Mouse (Mus musculus) liver, adult 2 months (tissue): ENCODE results near the gene Trmt112. TPM values are rescaled to one million over a fixed set of nuclear protein-coding genes. Genes with fewer than 3 reads are reported as not detected.
"Not testable (repeated sequence)": the region's sequence is repeated elsewhere in the genome, so short reads cannot be mapped to it uniquely, and the experiment has no call there.

Experiments used
- DNase-seq: peaks from one replicate; pipeline ENCODE4 v3.0.0-alpha.2; 2011; ENCODE audit warnings: low read depth, low spot score; ENCODE audit errors: extremely low read depth
- H3K27ac ChIP-seq: fragments of 200-500 bp; replicated peaks from 2 replicates; pipeline ENCODE4 v1.5.1; 2012; ENCODE audit warnings: low read depth, mild to moderate bottlenecking, control low read depth, inconsistent platforms, low read length; ENCODE audit not compliant: insufficient read depth
- H3K27me3 ChIP-seq: fragments of 200-500 bp; 2 replicates; pipeline ENCODE4 v1.6.1; 2012; ENCODE audit warnings: mild to moderate bottlenecking, moderate library complexity, low read length, inconsistent platforms; ENCODE audit not compliant: control insufficient read depth, insufficient read depth
- H3K36me3 ChIP-seq: fragments of 200-500 bp; 2 replicates; pipeline ENCODE4 v1.6.1; 2012; ENCODE audit warnings: low read length, inconsistent platforms; ENCODE audit not compliant: control insufficient read depth, insufficient read depth
- H3K4me1 ChIP-seq: fragments of 200-500 bp; 2 replicates; pipeline ENCODE4 v1.6.1; 2011; ENCODE audit warnings: low read length; ENCODE audit not compliant: control insufficient read depth, insufficient read depth
- H3K4me3 ChIP-seq: fragments of 200-500 bp; 2 replicates; pipeline ENCODE4 v1.5.1; 2011; ENCODE audit warnings: low read depth, mild to moderate bottlenecking, control low read depth, low read length, moderate library complexity; ENCODE audit not compliant: insufficient read depth
- H3K79me2 ChIP-seq: fragments of 200-500 bp; 2 replicates; pipeline ENCODE4 v1.6.1; 2012; ENCODE audit warnings: inconsistent platforms, mild to moderate bottlenecking, low read length, moderate library complexity; ENCODE audit not compliant: control insufficient read depth, insufficient read depth
- H3K9ac ChIP-seq: fragments of 200-500 bp; 2 replicates; pipeline ENCODE4 v1.6.1; 2012; ENCODE audit warnings: low read depth, mild to moderate bottlenecking, control low read depth, inconsistent platforms, low read length
- CTCF ChIP-seq: fragments of 200-500 bp; IDR thresholded peaks from 2 replicates; pipeline ENCODE4 v1.5.1; 2011; ENCODE audit warnings: low read depth, low read length, control low read depth
- POLR2A ChIP-seq: fragments of 200-500 bp; IDR thresholded peaks from 2 replicates; pipeline ENCODE4 v1.6.1; 2011; ENCODE audit warnings: low read length, control low read depth; ENCODE audit not compliant: insufficient read depth; ENCODE audit errors: extremely low read depth
- WGBS: fragments of 180-500 bp; shearing (Covaris S2); methylation state at CpG from one replicate; pipeline ENCODE4 v1.1.7; 2018; 5-methylcytosine and 5-hydroxymethylcytosine counted together
- polyA plus RNA-seq: library from polyadenylated mRNA; depleted of rRNA; stranded (reverse); fragments of >200 nt; gene quantifications from 2 replicates; pipeline ENCODE4 v1.2.3, GENCODE M21; 2012
- total RNA-seq: library from RNA; depleted of rRNA; stranded (reverse); fragments of >200 nt; gene quantifications from 2 replicates; pipeline ENCODE4 v1.2.3, GENCODE M21; 2014

Gene Trmt112
- total and polyA plus RNA-seq, 2 experiments = 30.7 to 89.7 TPM

GRCm38 (mm10) chr19:6905498-6906159 lies 3.9 kb upstream of the Trmt112 start:
- H3K4me1 ChIP-seq = peaks cover 18% of the 10 kb centered on the region
- H3K4me3 ChIP-seq = no peak overlapping the region
- H3K36me3 ChIP-seq = peaks cover 8% of the 10 kb centered on the region; the same call in 1 of the 2 replicates
- no peak overlapping the region for H3K9ac ChIP-seq
- TF ChIP-seq POLR2A (no peak), CTCF (no peak)
- H3K27me3 ChIP-seq = no peaks in the 10 kb centered on the region
- peak overlapping the region; percentile 43 for H3K27ac ChIP-seq
- H3K79me2 ChIP-seq = no peaks in the 10 kb centered on the region
- 90% methylated on average over 11 of the region's 11 CpGs for WGBS
- peak; percentile 38 for DNase-seq

DNA sequence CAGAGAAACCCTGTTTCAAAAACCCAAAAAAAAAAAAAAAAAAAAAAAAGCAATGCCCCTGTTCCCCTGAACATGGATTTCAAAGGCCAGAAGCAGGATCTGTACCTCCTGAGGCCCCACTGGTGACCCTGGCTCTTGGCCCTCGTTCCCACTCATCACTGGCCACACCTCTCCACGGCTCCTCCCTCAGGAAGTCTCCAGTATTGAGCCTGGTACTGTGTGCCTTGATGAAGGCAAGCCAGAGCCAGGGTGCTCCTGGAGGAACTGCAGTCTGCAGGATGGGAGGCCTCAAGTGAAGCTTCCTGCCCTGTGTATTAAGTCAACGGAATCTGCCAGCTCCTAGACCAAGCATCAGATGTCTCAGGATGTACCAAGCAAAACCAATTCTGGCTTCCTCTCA lies 3.3 kb upstream of the Trmt112 start:
- H3K79me2 ChIP-seq = no peaks in the 10 kb centered on the region
- DNase-seq = no peak
- H3K9ac ChIP-seq = no peak overlapping the region
- TF ChIP-seq POLR2A (no peak), CTCF (no peak)
- no peaks in the 10 kb centered on the region for H3K27me3 ChIP-seq
- peaks cover 8% of the 10 kb centered on the region; the same call in 1 of the 2 replicates for H3K36me3 ChIP-seq
- H3K27ac ChIP-seq = no peak overlapping the region
- 53% methylated on average over 3 of the region's 3 CpGs for WGBS
- H3K4me1 ChIP-seq = peaks cover 18% of the 10 kb centered on the region
- no peak overlapping the region for H3K4me3 ChIP-seq

DNA sequence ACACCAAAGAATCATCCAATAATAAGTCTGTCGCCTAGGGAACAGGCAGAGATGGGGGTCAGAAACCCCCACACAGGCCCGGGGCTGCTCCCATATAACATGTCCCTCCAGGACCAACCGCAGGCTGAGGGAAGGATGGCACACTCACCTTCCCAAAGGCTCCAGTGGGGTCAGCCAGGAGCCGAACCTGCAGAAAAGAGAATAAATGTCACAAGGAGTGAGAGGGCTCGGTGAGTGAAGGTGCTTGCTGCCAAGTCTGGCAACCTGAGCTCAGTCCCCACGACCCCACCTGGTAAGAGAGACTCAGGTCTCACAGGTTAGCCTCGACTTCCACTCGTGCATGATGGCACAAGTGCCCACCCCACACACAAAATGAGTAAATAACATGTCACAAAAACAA lies 2.4 kb upstream of the Trmt112 start:
- H3K27ac ChIP-seq = no peak overlapping the region
- no peak for DNase-seq
- H3K9ac ChIP-seq = no peak overlapping the region
- no peaks in the 10 kb centered on the region for H3K79me2 ChIP-seq
- TF ChIP-seq CTCF = no peak
- TF ChIP-seq POLR2A = no peak
- peaks cover 23% of the 10 kb centered on the region for H3K4me1 ChIP-seq
- peaks cover 10% of the 10 kb centered on the region; the same call in 1 of the 2 replicates for H3K36me3 ChIP-seq
- 90% methylated on average over 8 of the region's 8 CpGs for WGBS
- H3K4me3 ChIP-seq = no peak overlapping the region
- no peaks in the 10 kb centered on the region for H3K27me3 ChIP-seq

DNA sequence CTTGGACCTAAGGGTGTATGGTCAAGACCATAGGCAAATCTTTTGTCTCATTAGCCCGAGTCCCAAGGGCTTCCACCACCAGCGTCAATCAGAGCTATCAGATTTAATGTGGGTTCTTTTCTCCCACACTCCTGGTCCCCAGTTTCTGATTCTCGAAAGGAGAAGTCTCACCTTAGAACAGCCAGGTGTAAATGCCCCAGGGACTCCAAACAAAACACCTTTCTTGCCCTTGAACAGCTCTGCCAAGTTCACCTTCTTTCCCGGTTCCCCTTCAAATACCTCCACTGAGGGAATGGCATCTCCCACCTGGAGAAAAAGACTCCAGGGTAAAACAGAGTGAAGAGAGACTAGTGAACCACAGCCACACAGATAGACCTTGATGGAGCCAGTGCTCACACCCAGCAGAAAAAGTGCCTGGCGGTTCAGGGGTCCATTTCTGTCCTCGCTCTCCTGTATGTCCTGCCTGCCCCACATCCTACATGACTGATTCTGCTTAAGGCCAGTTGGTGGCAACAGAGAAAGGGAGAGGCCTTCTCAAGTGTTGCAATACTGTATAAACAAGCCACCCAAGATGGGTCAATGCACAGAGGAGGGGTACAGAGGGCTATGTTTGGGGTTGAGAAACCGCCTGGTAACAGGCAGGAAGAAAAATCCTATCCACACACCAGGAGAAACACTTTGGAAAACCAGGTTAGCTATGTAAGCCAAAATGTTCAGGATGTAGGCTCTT lies 1.5 kb upstream of the Trmt112 start:
- peaks cover 23% of the 10 kb centered on the region for H3K4me1 ChIP-seq
- no peaks in the 10 kb centered on the region for H3K79me2 ChIP-seq
- no peaks in the 10 kb centered on the region for H3K27me3 ChIP-seq
- peaks cover 13% of the 10 kb centered on the region; the same call in 1 of the 2 replicates for H3K36me3 ChIP-seq
- peak overlapping the region; percentile 86 for H3K4me3 ChIP-seq
- 48% methylated on average over 7 of the region's 7 CpGs for WGBS
- peak; percentile 83 for DNase-seq
- peak overlapping the region; percentile 83 for H3K27ac ChIP-seq
- TF ChIP-seq CTCF (0 out of 2 replicates have a peak, but pooled peaks have one; percentile 5), POLR2A (no peak)
- H3K9ac ChIP-seq = peak overlapping the region; percentile 74

- no peak for DNase-seq
- peaks cover 23% of the 10 kb centered on the region for H3K4me1 ChIP-seq
- WGBS = 2% methylated on average over 11 of the region's 11 CpGs
- H3K4me3 ChIP-seq = peak overlapping the region; percentile 86
- peak overlapping the region; percentile 83 for H3K27ac ChIP-seq
- H3K36me3 ChIP-seq = peaks cover 17% of the 10 kb centered on the region; the same call in 1 of the 2 replicates
- peak overlapping the region; percentile 74 for H3K9ac ChIP-seq
- peaks cover 3% of the 10 kb centered on the region; the same call in 1 of the 2 replicates for H3K79me2 ChIP-seq
- H3K27me3 ChIP-seq = no peaks in the 10 kb centered on the region
- TF ChIP-seq POLR2A = no peak
- TF ChIP-seq CTCF = no peak
Observed at GRCm38 (mm10) chr19:6909021-6909420, 477 bp upstream of the Trmt112 start.

DNA sequence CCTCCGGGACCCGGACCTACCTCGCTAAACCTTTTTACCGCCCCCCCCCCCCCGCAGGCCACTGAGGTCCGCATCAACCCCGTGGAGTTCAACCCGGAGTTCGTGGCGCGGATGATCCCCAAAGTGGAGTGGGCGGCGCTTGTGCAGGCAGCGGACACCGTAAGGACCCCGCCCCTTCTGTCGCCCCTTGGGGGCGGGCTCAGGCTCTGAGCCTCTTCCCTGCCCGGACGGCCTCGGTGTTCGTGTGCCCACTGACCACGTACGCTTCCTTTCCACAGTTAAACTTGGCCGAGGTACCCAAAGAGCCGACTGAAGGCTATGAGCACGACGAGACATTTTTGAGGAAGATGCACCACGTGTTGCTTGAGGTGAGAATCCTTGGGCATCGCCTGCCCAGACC lies 808 bp downstream of the Trmt112 start:
- Histone ChIP-seq H3K4me1 (peaks cover 17% of the 10 kb centered on the region), H3K9ac (peak overlapping the region; percentile 76), H3K4me3 (peak overlapping the region; percentile 86), H3K36me3 (peaks cover 17% of the 10 kb centered on the region; the same call in 1 of the 2 replicates), H3K27ac (peak overlapping the region; percentile 96)
- under 1% methylated on average over 30 of the region's 30 CpGs for WGBS
- not testable (repeated sequence) for H3K27me3 ChIP-seq, H3K79me2 ChIP-seq
- DNase-seq = peak; percentile 36
